Mouse (Mus musculus) erythroblast, embryonic 14.5 days (primary cell): ENCODE data around the gene Zfyve1.

Experiments
- GATA1 ChIP-seq: IDR thresholded peaks from 2 replicates; pipeline ENCODE4 v1.6.1; 2012; ENCODE audit warnings: low read length, inconsistent platforms, mixed read lengths
- TAL1 ChIP-seq: IDR thresholded peaks from 3 replicates; pipeline ENCODE4 v1.6.1; 2012; ENCODE audit warnings: low read length, inconsistent platforms, mixed read lengths

DNA sequence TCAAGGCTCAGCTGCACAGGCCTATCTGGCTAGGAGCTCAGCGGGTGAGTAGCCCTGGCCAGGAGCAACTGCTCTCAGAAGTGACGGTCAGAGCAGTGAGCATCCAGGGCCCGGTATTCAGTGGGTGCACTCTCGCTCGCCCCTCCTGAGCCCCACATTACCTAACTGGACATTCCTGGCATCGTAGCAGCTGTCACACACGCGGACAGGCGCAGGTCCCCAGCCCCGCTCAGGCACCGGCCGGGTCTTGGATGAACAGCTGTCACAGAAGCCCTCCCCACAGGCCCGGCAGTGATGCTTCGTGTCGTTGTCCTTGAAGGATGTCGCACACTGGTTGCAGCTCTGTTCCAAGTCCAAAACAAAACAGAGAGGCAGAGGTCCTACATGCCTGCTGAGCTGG, 45.7 kb downstream of the Zfyve1 start:
- TF ChIP-seq TAL1 (no peak), GATA1 (no peak)
